Mouse (Mus musculus) embryo, embryonic 10.5 days (tissue): ENCODE measurements around the gene Gm8871.
"Not testable (repeated sequence)": the region's sequence is repeated elsewhere in the genome, so short reads cannot be mapped to it uniquely, and the experiment has no call there.

ENCODE experiments used
- DNase-seq: peaks from one replicate; pipeline ENCODE4 v3.0.0-alpha.2; 2015; ENCODE audit warnings: low spot score

Gene Gm8871

GRCm38 (mm10) chr5:10947505-10947904, at the start of gene Gm8871, which contains the start of gene Gm8857:
Gene Gm8871 (plus strand): TSS chr5:10947805.
Gene Gm8857 (plus strand): TSS chr5:10947807.
- DNase-seq, result not testable (repeated sequence)

GRCm38 (mm10) chr5:10953512-10953911, 5.9 kb downstream of the Gm8871 start:
- not testable (repeated sequence) for DNase-seq

- DNase-seq, result not testable (repeated sequence)
These were observed 10.5 kb downstream of the Gm8871 start for GRCm38 (mm10) chr5:10958057-10958456.
